Comparison of ENCODE assay signal across 9 mouse cellular contexts in the genomic region with DNA sequence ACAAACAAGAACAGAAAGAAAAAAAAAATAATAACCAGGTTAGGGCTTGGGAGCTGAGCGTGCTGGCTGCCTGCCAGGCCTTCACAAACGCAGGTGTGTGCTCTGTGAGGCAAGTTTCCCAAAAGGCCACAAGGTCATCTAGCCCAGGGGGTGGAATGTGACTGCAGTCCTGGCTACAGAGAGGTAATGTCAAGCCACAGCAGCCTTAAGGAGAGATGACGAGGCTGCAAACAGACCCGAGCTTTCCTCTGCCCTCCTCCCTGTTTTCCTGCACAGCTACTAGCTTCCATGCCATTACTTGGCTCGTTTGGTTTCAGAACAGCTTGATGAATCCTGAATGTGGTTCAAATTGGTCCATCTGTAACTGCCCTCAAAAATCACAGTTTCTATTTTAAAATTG. TPM values are rescaled to one million over a fixed set of nuclear protein-coding genes. Genes with fewer than 3 reads are reported as not detected.
DNase-seq lines count a peak whose midpoint lies in the region; ATAC-seq and TF ChIP-seq lines count a peak whose summit lies in the region.
"Had no signal": no experiment of that assay in that cellular context is flagged by ENCODE, and none has a peak within 500 bp of the region (broad histone marks: within the 10 kb centered on the region; RNA-seq: fewer than 3 reads in every experiment).

No protein-coding gene starts in this region.

- peaks cover 39% of the 10 kb centered on the region for H3K4me1 ChIP-seq in heart, embryonic 15.5 days (replicated peaks)
- peaks cover 17% of the 10 kb centered on the region for H3K4me1 ChIP-seq in limb, embryonic 14.5 days (ENCODE audit: control insufficient read depth, insufficient read depth, low read length)

- no peaks in the 10 kb centered on the region for H3K9me3 ChIP-seq in heart, embryonic 15.5 days (replicated peaks)
- no peaks in the 10 kb centered on the region for H3K9me3 ChIP-seq in limb, embryonic 14.5 days (ENCODE audit: control insufficient read depth, low read length)

- TF ChIP-seq POLR2A in limb, embryonic 14.5 days (IDR thresholded peaks at IDR 0.05; ENCODE audit: borderline replicate concordance, extremely low read depth, insufficient read depth, insufficient read length) = no peak

- 0 out of 2 replicates have a peak overlapping the region, but pooled peaks have one; percentile 6 for H3K4me2 ChIP-seq in heart, embryonic 15.5 days
- no peak overlapping the region for H3K4me2 ChIP-seq in limb, embryonic 14.5 days (replicated peaks; ENCODE audit: low read depth, low read length, severe bottlenecking)

- no peak overlapping the region for H3K4me3 ChIP-seq in heart, embryonic 15.5 days
- no peak overlapping the region for H3K4me3 ChIP-seq in limb, embryonic 14.5 days (replicated peaks; ENCODE audit: low read length)

- H3K36me3 ChIP-seq in heart, embryonic 15.5 days = no peaks in the 10 kb centered on the region
- 0 out of 2 replicates have a peak, but pooled peaks cover 10% of the 10 kb centered on the region for H3K36me3 ChIP-seq in limb, embryonic 14.5 days (ENCODE audit: control insufficient read depth, insufficient read depth, low read length)

- H3K27ac ChIP-seq in heart, embryonic 15.5 days = peak overlapping the region; percentile 56
- H3K27ac ChIP-seq in limb, embryonic 14.5 days (replicated peaks; ENCODE audit: low read depth, low read length) = 0 out of 2 replicates have a peak overlapping the region, but pooled peaks have one; percentile 8

- H3K27me3 ChIP-seq in heart, embryonic 15.5 days = no peaks in the 10 kb centered on the region
- H3K27me3 ChIP-seq in limb, embryonic 14.5 days (ENCODE audit: control insufficient read depth, insufficient read depth, low read length) = no peaks in the 10 kb centered on the region

- intact Hi-C loops in heart, postnatal 14 days (cut with DNase I) = no loop called here

- ATAC-seq in heart, embryonic 15.5 days (replicated peaks; ENCODE audit: insufficient number of reproducible peaks, insufficient read depth, low FRiP score, low read depth) = no peak
- ATAC-seq in limb, embryonic 14.5 days (ENCODE audit: low FRiP score, low read depth) = no peak
- no peak for ATAC-seq in megakaryocyte progenitor cell, adult 5-6 weeks (replicated peaks; ENCODE audit: poor library complexity)

- WGBS in heart, embryonic 15.5 days = 31% methylated on average over 5 of the region's 5 CpGs
- WGBS in limb, embryonic 14.5 days = 18% methylated on average over 5 of the region's 5 CpGs

- DNase-seq in heart, postnatal 14 days = no peak
- peak; percentile 7 for DNase-seq in ZHBTc4 (ENCODE audit: low read depth, low spot score)
- peak; percentile 66 to 73 for DNase-seq in cerebellum, postnatal 10 days
- no peak for DNase-seq in limb, embryonic 14.5 days (ENCODE audit: low spot score)
- no peak for DNase-seq in urinary bladder, adult 18-20 months (ENCODE audit: low spot score in 2 of 2)
- no peak for DNase-seq in adrenal gland, postnatal 4 days (ENCODE audit: low spot score in 2 of 2)
- DNase-seq: heart, adult 18-20 months had no signal

- no peak overlapping the region for H3K9ac ChIP-seq in heart, embryonic 15.5 days
- H3K9ac ChIP-seq in limb, embryonic 14.5 days (ENCODE audit: low read depth, low read length, severe bottlenecking) = 0 out of 2 replicates have a peak overlapping the region, but pooled peaks have one; percentile 21

RNA-seq across cellular contexts. Expression of a gene that starts 4.7 kb away (rescaled TPM):
- 169 and 183 TPM in 2 replicates for polyA plus RNA-seq in heart, embryonic 15.5 days (2015; fragmentation: Nextera tagmentation; extraction: Ambion mirVana)
- 100 to 1,000 TPM; 184 to 199 TPM for total RNA-seq in heart, postnatal 14 days (2021)
- polyA plus RNA-seq in limb, embryonic 14.5 days (2012; rRNA removed) = 307 and 326 TPM in 2 replicates
- 206 and 221 TPM in 2 replicates for polyA plus RNA-seq in limb, embryonic 14.5 days (2014; fragmentation: Nextera tagmentation; extraction: Ambion mirVana)
- total RNA-seq in megakaryocyte progenitor cell, adult 5-6 weeks (2015) = 109 and 111 TPM in 2 replicates
- total RNA-seq in megakaryocyte progenitor cell, adult 5-6 weeks (2017) = 114 and 137 TPM in 2 replicates
- 100 to 1,000 TPM; 403 to 480 TPM for total RNA-seq in adrenal gland, postnatal 4 days (2021)

Comparison
In these comparisons a context has a peak if more than half of its experiments do, and no peak if none do; other contexts are left out.
1. DNase-seq: peak in ZHBTc4 (single experiment) and cerebellum, postnatal 10 days (2 of 2); none in heart, postnatal 14 days (0 of 2), limb, embryonic 14.5 days (single experiment), urinary bladder, adult 18-20 months (0 of 2) and adrenal gland, postnatal 4 days (0 of 2).